Mouse (Mus musculus): ENCODE results near the gene Gm49392.

DNA sequence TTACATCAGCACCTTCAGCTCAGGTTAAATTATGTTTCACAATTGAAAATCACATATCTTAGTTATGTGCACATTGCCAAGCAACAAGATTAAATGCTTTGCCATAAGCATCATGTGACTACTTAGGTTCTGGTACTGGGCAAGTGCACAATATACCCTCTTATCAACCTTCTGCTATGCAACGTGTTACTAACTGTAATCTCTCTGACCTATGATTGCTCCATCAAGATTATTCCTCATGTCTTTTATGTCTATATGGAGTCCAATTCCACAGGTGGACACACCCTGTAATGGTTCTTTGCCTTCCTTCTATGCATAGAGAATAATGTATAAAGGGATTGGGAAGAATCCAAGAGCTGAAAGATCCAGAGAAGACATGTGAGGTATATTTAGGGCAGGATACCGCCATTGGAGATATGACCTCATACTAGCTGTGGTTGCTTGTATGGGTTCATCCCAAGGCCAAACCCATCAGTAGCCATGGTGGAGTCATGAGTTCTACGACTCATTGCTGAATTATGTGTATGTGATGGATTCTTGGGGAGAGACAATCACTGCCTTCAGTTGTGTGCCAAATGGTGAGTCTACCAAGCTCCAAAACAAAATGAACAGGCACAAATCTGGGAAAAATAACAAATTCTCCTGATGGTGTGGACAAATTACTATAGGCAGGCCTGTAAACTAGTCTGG, 76.1 kb downstream of the Gm49392 start:
- TF ChIP-seq CTCF (IDR thresholded peaks at IDR 0.05; ENCODE audit: control insufficient read depth, insufficient read depth, insufficient read length) (no peak), MAX (IDR thresholded peaks at IDR 0.05) (no peak), USF1 (IDR thresholded peaks at IDR 0.05; ENCODE audit: low read depth) (no peak), MYOG (IDR thresholded peaks at IDR 0.05; ENCODE audit: control insufficient read depth, extremely low read depth, insufficient read length) (no peak), CEBPB (IDR thresholded peaks at IDR 0.05; ENCODE audit: low read depth) (no peak)
